Mouse (Mus musculus): ENCODE results near the gene Osgep. TPM values are rescaled to one million over a fixed set of nuclear protein-coding genes. Genes with fewer than 3 reads are reported as not detected.
A peak's percentile ranks its signal among the peaks of the same experiment; 100 is the strongest.
"Not testable (repeated sequence)": the region's sequence is repeated elsewhere in the genome, so short reads cannot be mapped to it uniquely, and the experiment has no call there.

The Osgep gene
- total RNA-seq, 2 experiments from 2014 or later: 45.3 to 63.1 TPM

DNA sequence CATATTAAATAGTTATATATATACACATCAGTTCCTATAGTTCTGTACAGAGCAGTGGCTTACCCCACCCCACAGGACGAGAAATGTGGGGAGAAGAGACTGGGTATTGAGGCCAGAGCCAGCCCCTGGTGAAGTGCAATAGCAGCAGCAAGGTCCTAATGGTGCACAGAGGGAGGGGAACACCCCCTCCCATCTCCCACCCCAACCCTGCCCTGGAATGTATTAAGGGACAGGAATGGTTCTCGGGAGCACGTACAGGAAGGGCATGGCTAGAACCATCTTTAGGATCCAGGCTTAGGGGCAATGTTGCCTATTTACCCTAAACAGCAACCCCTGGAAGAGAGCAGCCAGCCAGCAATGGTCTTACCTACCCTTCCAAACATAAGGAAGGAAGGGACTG is 2.7 kb upstream of the Osgep start:
- no peak overlapping the region for H3K4me3 ChIP-seq
- H3K27ac ChIP-seq: no peak overlapping the region; the same call in 1 of the 2 replicates
- intact Hi-C loops (cut with DNase I): no loop called here
- no peak for TF ChIP-seq CTCF (IDR thresholded peaks at IDR 0.05)
- DNase-seq: no peak

DNA sequence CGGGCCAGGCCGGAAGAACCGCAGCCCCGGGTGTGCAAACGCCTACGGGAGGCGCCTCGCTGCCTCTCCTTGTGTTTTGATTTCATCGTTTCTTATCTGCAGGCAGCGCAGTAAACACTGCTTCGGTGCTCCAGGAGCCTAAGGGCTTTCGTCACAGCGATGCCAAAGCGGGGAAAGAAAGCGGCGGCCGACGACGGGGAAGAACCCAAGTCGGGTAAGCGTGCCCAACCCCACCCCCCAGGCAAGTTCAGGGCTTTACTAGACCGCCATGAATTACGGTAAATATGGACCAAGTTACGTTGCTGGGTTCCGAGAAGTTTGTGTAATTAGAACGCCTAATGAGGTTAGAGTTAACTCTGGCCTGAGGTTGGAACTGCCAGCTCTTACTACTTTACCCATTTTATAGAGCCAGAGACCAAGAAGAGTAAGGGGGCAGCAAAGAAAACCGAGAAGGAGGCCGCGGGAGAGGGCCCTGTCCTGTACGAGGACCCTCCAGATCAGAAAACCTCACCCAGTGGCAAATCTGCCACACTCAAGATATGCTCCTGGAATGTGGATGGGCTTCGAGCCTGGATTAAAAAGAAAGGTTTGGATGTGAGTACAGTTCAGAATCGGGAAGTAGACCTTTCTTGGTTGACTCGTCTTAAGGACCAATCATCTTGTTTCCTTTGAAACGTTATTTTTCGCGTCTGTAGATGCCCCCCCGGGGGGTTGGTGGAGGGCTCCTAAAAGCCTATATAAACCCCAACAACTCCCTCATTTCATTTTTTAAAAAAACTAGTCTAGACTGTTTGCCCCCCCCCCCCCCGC is 623 bp upstream of the Osgep start:
- Histone ChIP-seq H3K4me3 (peak overlapping the region; percentile 84), H3K27ac (peak overlapping the region; percentile 94)
- DNase-seq: no peak
- intact Hi-C loops (cut with DNase I): loop anchor here (2.0 kb wide), 1 partner anchor 29 kb away; the partner anchor contains the start of gene Klhl33
- TF ChIP-seq CTCF (IDR thresholded peaks at IDR 0.05): no peak

DNA sequence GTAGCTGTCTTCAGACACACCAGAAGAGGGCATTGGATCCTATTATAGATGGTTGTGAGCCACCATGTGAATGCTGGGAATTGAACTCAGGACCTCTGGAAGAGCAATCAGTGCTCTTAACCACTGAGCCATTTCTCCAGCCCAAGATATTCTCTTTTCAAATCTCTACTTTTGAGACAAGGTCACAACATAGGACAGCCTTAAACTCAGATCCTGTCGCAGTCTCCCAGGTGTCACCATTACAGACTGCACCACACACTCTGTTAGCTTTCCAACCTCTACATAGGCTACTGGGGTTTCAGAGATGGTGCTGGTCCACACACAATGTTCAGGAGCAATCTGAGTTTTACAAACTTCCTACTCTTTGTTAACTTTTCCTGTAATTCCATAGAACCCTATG is 1.3 kb downstream of the Osgep start:
- intact Hi-C loops (cut with DNase I); DNase-seq: not testable (repeated sequence)
- Histone ChIP-seq H3K27ac (peak overlapping the region; percentile 94), H3K4me3 (peak overlapping the region; percentile 84)

DNA sequence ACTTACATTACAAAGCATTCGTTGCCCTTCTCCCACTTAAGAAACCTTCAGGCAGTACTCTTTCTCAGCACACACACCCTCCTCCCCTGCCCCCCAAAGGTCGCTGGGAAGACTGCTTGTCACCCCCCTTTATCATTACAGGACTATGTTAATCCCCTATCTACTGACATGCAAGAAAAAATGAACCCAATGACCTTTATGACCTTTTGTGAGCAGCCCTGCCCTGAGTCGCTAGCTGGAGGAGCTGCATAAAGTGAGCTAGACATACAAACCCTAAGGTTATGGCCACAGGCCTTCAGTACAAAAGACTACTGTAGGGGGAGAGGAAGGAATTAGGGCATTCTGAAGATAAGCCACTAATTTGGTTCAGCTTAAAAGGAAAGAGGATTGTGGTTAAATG is 13.3 kb downstream of the Osgep start:
- no peak overlapping the region for H3K4me3 ChIP-seq
- H3K27ac ChIP-seq: no peak overlapping the region
- intact Hi-C loops (cut with DNase I): no loop called here
- TF ChIP-seq CTCF (IDR thresholded peaks at IDR 0.05): no peak
- DNase-seq: no peak

DNA sequence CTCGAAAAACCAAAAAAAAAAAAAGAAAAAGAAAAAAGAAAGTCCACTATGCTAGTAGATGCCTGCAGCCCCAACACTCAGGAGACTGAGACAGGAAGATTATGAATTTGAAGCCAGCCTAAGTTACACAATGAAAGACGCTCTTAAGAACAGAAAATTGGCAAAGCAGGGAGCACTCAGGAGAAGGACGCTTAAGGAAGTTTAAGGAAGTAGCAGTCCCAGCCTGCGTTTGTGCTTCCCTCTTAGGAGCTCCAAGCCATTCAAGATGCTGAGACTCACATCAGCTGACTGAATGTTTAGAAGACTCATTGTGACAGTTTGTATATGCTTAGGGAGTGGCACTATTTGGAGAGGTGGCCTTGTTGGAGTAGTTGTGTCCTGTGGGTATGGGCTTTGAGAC is 16.6 kb downstream of the Osgep start:
- TF ChIP-seq CTCF (IDR thresholded peaks at IDR 0.05): no peak
- intact Hi-C loops (cut with DNase I): no loop called here
- Histone ChIP-seq H3K4me3 (no peak overlapping the region), H3K27ac (no peak overlapping the region)
- no peak for DNase-seq

DNA sequence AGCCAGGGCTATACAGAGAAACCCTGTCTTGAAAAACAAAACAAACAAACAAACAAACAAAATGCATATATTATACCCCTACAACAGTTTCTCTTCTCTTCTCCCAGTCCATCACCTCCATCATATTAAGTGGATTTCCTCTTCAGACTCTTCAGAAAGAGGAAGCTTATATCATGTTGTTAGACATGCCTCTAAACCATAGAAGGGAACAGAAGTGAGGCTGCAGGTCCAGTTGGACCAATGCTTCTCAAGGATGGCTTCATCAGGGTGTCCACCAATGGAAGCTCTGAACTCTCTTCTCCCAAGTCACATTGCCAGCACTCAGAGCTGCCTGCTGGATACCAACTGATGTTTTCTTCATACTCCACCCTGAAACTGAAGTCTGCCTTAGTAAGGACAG is 19.4 kb downstream of the Osgep start:
- H3K27ac ChIP-seq; intact Hi-C loops (cut with DNase I); DNase-seq; H3K4me3 ChIP-seq: not testable (repeated sequence)

DNA sequence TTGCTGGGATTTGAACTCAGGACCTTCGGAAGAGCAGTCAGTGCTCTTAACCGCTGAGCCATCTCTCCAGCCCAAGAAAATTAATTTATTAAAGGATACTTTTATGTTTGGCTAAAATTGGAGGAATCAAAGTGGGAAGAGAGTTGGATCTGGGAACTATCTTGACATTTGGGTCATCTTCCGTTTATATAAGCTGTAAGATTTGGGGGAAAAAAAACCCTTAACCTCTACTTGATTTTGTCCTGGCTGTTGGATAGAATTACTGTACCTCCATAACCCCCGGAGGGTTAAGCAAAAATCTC is 19.9 kb downstream of the Osgep start:
- H3K27ac ChIP-seq: no peak overlapping the region
- TF ChIP-seq CTCF (IDR thresholded peaks at IDR 0.05): no peak; the same call in 1 of the 2 replicates
- intact Hi-C loops (cut with DNase I): no loop called here
- H3K4me3 ChIP-seq: no peak overlapping the region
- no peak for DNase-seq

DNA sequence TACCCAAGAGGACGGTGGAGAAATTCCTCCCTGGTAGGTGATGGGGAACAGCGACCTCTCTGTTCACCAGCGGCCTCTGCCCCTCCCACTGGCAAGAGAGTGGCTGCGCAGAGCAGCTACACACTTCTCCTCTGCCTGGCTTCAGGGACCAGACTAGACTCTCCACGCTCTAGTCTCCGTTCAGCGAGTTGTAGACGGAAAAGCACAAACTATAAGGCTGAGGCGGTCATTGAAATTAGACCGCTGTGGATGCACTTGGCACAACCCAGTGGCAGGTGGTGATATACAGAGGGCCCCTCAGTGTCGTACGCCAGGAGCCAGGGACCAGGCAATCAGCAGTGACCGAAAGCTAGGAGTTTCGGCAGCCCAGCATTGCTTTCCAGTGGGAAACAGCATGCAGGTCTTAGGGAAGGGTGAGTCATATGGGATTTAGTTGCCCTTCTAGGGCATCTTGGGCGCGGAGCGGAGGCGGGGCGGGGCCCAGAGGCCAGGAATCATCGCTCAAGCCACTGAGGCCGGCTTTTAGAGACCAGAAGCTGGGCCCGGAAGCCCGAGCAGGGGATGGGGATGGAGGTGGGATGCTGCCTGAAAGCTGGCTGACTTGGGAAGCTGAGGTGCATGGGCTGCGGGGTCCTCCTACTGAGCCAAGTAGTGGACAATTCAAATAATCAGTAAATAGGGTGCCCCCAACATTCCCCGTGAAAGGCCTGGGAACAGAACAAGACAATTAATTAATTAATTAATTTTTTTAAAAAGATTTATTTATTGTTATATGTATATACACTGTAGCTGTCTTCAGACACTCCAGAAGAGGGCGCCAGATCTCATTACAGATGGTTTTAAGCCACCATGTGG is 20.5 kb downstream of the Osgep start:
- intact Hi-C loops (cut with DNase I): no loop called here
- DNase-seq: peak; percentile 63
- H3K27ac ChIP-seq: peak overlapping the region; percentile 71
- TF ChIP-seq CTCF (IDR thresholded peaks at IDR 0.05): peak; percentile 46
- H3K4me3 ChIP-seq: peak overlapping the region; percentile 63

DNA sequence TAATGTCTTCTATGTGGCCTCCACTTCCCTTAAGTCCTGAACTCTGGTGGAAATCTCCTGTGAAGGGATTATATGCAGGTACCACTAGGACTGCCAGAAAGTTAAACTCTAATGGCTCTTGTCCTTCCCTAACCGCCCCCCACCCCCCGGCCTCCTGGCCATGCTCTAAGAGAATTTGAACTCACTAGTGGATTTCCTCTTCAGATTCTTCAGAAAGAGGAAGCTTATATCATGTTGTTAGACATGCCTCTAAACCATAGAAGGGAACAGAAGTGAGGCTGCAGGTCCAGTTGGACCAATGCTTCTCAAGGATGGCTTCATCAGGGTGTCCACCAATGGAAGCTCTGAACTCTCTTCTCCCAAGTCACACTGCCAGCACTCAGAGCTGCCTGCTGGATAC is 26.7 kb downstream of the Osgep start:
- intact Hi-C loops (cut with DNase I): loop anchor here (2.0 to 10.0 kb wide), 2 partner anchors 27 to 167 kb away; partner anchors contain the start of genes Apex1 and Osgep
- peak overlapping the region; percentile 98 for H3K27ac ChIP-seq
- H3K4me3 ChIP-seq, DNase-seq: not testable (repeated sequence)

DNA sequence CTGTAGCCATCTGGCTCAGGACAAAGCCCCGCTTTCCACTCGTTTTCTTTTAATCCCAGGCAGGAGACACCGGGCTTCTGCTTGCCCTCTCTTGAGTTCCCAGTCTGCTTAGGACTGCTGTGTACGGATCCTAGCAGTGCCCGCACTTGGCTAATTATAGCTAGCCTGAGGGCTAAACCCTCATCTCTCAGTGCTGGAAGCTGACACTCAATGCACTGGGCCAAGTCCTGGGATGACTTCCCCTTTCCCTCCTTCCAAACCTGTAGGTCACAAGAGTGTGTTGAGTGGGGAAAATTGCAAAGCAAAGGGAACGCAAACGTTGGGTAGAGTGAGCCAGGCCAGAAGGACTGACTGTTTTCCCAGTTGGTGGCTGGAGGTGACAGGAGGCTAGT is 27.3 kb downstream of the Osgep start, which contains the start of gene Klhl33:
Gene Klhl33, minus strand, starts transcription at position 134 of the 392 bp plus-strand sequence.
- DNase-seq: peak; percentile 78
- intact Hi-C loops (cut with DNase I): loop anchor here (2.0 to 10.0 kb wide), 2 partner anchors 27 to 167 kb away; partner anchors contain the start of genes Apex1 and Osgep
- no peak for TF ChIP-seq CTCF (IDR thresholded peaks at IDR 0.05)
- H3K4me3 ChIP-seq: peak within 1 kb of the TSS; percentile 85
- H3K27ac ChIP-seq: peak within 1 kb of the TSS; percentile 98

DNA sequence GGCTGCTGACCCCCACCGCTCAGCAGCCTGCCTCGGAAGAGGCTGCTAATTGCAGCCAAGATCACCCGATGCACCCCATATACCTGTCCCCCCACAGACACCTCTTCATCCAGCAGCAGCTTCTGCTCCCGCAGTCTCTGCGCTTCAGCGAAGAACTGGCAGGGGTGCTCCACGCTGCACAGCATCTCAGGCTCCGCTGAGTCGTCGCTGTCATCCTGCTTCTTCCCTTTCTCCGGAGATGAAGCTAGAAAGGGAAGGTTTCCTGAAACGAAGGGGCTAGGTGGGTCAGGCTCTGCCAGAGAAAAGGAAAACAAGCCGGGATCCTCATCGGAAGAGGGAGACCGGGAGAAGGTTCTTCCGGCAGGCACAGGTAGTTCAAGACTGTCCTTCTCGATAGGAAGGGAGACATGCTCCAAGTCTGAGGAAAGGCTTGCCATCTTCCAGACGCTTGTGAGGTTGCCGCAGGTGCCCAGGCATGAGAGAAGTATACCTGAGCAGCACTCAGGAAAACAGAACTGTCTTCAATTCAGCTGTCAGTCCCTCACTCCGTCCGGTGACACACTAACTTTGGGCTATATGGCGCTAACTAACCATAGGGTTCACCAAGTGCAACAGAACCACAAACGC is 27.8 kb downstream of the Osgep start:
- Histone ChIP-seq H3K4me3 (peak overlapping the region; percentile 85), H3K27ac (peak overlapping the region; percentile 98)
- no peak for TF ChIP-seq CTCF (IDR thresholded peaks at IDR 0.05)
- intact Hi-C loops (cut with DNase I): loop anchor here (2.0 to 10.0 kb wide), 2 partner anchors 28 to 168 kb away; partner anchors contain the start of genes Apex1 and Osgep
- peak; percentile 26 for DNase-seq

DNA sequence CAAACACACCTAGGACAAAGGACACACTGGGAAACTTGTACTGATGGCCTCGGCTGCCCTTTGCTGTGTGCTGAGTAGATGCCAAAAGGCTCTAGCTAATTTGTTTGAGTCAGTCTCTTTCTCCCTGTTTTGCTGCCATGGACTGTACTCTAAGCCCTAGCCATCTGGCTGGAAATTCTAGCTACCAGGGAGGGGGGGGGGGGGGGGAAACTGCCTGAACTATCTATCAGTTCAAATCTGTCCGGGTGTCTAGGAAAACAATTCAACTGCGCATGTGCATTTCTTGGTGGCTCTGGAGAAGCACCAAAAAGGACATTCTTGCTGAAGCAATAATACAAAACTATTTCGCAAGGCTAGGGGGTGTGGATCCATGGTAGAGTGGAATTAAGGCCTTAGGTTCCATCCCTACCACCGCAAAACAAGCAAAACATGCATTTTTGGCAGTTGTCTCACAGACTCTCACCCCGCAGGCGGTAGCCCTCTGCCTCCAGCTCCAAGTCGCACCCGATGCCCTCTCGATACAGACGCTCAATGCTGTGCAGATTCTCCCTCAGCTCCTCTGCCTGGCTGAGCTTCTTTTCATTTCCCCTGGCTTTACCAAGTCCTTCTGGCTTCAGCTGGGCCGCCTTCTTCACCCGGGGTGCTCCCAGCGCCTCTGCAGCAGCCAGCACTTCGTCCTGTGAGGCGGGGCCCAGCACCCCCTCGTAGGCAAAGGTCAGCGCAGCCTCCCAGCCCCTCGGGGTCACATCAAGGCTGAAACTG is 28.5 kb downstream of the Osgep start:
- DNase-seq: peak; percentile 84
- intact Hi-C loops (cut with DNase I): loop anchor here (2.0 to 10.0 kb wide), 2 partner anchors 29 to 169 kb away; partner anchors contain the start of genes Apex1 and Osgep
- TF ChIP-seq CTCF (IDR thresholded peaks at IDR 0.05): no peak
- H3K4me3 ChIP-seq: peak overlapping the region; percentile 85
- peak overlapping the region; percentile 98 for H3K27ac ChIP-seq
